Mouse (Mus musculus) adrenal gland, postnatal 25 days (tissue): ENCODE results near the gene St6galnac1. TPM values are rescaled to one million over a fixed set of nuclear protein-coding genes. Genes with fewer than 3 reads are reported as not detected.
A peak's percentile ranks its signal among the peaks of the same experiment; 100 is the strongest.
"Not testable (repeated sequence)": the region's sequence is repeated elsewhere in the genome, so short reads cannot be mapped to it uniquely, and the experiment has no call there.

Experiments
- DNase-seq: peaks from one replicate; pipeline ENCODE4 v3.0.0; 2021; ENCODE audit warnings: mixed read lengths
- long read RNA-seq: library from polyadenylated mRNA; stranded (forward); transcript quantifications from one replicate; pipeline ENCODE4 v2.0.0, GENCODE M21; 2021
- total RNA-seq: library from RNA; stranded (reverse); gene quantifications from 2 replicates; pipeline ENCODE4 v1.2.3, GENCODE M21; 2021

The St6galnac1 gene
- not detected in 2 replicates for total RNA-seq
- long read RNA-seq, partial matches to known transcripts = 1 of 1 reads
- long read RNA-seq, other reads (novel, unspliced or antisense) = 0 of 1 reads

GRCm38 (mm10) chr11:116775407-116775806 is at the start of gene St6galnac1:
TSS of gene St6galnac1 (minus strand) at chr11:116775507.
- no peak for DNase-seq

GRCm38 (mm10) chr11:116823885-116824284 is 48.6 kb upstream of the St6galnac1 start:
- DNase-seq = not testable (repeated sequence)

GRCm38 (mm10) chr11:116823255-116823654 is 47.9 kb upstream of the St6galnac1 start:
- DNase-seq = no peak

- no peak for DNase-seq
These were observed 47.3 kb upstream of the St6galnac1 start for GRCm38 (mm10) chr11:116822626-116823025.

- no peak for DNase-seq
These were observed 46.9 kb upstream of the St6galnac1 start for GRCm38 (mm10) chr11:116822215-116822614.

- DNase-seq = no peak
These were observed 46.0 kb upstream of the St6galnac1 start for GRCm38 (mm10) chr11:116821057-116821940.

- no peak for DNase-seq
These were observed 44.8 kb upstream of the St6galnac1 start for GRCm38 (mm10) chr11:116819932-116820593.

- DNase-seq = no peak
These were observed 43.4 kb upstream of the St6galnac1 start for GRCm38 (mm10) chr11:116818722-116819121.

GRCm38 (mm10) chr11:116817567-116817966 is 42.3 kb upstream of the St6galnac1 start:
- DNase-seq = no peak

GRCm38 (mm10) chr11:116816769-116817168 is 41.5 kb upstream of the St6galnac1 start:
- DNase-seq = peak; percentile 26

- no peak for DNase-seq
These were observed 39.6 kb upstream of the St6galnac1 start for GRCm38 (mm10) chr11:116814884-116815415.

GRCm38 (mm10) chr11:116814076-116814883 is 39.0 kb upstream of the St6galnac1 start:
- DNase-seq = no peak

- no peak for DNase-seq
These were observed 38.3 kb upstream of the St6galnac1 start for GRCm38 (mm10) chr11:116813610-116814009.

GRCm38 (mm10) chr11:116812793-116813529 is 37.7 kb upstream of the St6galnac1 start:
- DNase-seq = no peak

- DNase-seq = peak; percentile 67
These were observed 35.9 kb upstream of the St6galnac1 start for GRCm38 (mm10) chr11:116810983-116811901.

GRCm38 (mm10) chr11:116810528-116810927 is 35.2 kb upstream of the St6galnac1 start:
- no peak for DNase-seq

GRCm38 (mm10) chr11:116809520-116809919 is 34.2 kb upstream of the St6galnac1 start:
- no peak for DNase-seq

- no peak for DNase-seq
These were observed 33.6 kb upstream of the St6galnac1 start for GRCm38 (mm10) chr11:116808811-116809395.

- DNase-seq = peak; percentile 83
These were observed 32.8 kb upstream of the St6galnac1 start for GRCm38 (mm10) chr11:116807938-116808606.
